Mouse (Mus musculus) testis, adult 2 months (tissue): ENCODE data around the gene Serpinb9.

Source experiments
- CTCF ChIP-seq: fragments of 200-500 bp; IDR thresholded peaks from 2 replicates; pipeline ENCODE4 v1.5.1; 2012; ENCODE audit warnings: low read depth, mild to moderate bottlenecking, inconsistent platforms, low read length, moderate library complexity; ENCODE audit not compliant: control insufficient read depth, insufficient read depth, insufficient replicate concordance
- POLR2A ChIP-seq: fragments of 200-500 bp; IDR thresholded peaks from 2 replicates; pipeline ENCODE4 v1.6.1; 2012; ENCODE audit warnings: low read depth, mild to moderate bottlenecking, inconsistent platforms, low read length, moderate library complexity; ENCODE audit not compliant: control insufficient read depth

DNA sequence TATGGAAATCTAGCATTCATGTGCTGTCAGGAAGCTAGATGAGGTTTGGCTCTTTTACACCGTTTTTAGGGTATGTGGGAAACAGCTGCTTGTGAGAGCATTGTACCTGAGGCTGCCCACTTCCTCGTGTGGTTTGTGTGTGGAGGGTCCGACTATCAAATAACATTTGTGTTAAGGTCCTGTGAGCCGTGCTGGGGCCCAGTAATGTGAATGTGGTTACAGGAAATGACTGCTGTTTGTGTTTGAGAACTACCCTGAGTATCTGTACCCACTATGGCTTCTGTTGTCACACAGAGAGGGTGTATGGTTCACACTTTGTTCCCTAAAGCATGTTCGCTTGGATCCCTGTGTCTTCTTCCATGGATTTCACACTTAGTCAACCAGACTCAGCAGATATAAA lies 36.9 kb upstream of the Serpinb9 start:
- TF ChIP-seq CTCF (no peak), POLR2A (no peak)
